Mouse (Mus musculus): ENCODE data around the gene Tenm4. TPM values are rescaled to one million over a fixed set of nuclear protein-coding genes. Genes with fewer than 3 reads are reported as not detected.

Gene Tenm4
- total RNA-seq, 2 experiments from 2014 or later: 111 to 131 TPM

DNA sequence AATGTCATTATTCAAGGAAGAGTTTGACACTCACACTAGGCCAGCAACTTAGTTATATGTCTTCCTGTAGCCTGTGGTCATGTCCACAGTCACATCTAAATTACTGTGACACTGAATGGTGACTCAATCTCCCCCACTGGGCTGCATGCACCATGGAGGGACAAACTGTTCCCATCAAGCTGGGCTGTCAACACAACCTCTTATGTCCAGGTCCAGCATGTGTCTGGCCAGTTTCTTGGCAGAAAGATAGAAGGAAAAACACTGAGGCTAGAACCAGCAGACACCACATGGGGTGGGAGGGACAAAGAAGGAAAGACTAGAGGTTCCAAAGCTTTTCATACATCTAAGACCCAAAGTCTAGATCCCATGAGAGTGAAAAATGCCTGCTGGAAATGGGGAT is 541.8 kb downstream of the Tenm4 start:
- no peak for DNase-seq (ENCODE audit: low spot score in 2 of 2)
- Histone ChIP-seq H3K4me3 (no peak overlapping the region), H3K27ac (no peak overlapping the region)
- no peak for TF ChIP-seq CTCF (conservative IDR thresholded peaks at IDR 0.05)

DNA sequence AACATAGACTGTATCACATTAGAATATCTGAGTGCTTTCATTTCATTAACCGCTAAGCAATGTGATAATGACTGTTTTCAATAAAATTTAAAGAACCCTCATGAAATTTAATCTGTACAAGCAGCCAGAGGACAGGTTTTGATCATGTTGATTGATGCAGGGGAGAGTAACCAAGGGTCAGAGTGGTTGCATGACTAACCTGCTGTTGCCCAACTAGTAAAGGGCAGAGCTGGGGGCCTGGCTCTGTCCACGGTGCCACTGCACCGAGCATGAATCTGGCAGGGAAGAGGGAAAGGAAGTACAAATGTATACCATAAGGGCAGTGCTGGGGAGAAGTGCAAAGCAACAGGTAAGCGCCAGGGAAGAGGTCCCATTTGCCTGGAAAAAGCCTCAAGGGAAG is 545.9 kb downstream of the Tenm4 start:
- no peak for TF ChIP-seq CTCF (conservative IDR thresholded peaks at IDR 0.05)
- Histone ChIP-seq H3K27ac (no peak overlapping the region), H3K4me3 (no peak overlapping the region)
- DNase-seq (ENCODE audit: low spot score in 2 of 2): no peak

DNA sequence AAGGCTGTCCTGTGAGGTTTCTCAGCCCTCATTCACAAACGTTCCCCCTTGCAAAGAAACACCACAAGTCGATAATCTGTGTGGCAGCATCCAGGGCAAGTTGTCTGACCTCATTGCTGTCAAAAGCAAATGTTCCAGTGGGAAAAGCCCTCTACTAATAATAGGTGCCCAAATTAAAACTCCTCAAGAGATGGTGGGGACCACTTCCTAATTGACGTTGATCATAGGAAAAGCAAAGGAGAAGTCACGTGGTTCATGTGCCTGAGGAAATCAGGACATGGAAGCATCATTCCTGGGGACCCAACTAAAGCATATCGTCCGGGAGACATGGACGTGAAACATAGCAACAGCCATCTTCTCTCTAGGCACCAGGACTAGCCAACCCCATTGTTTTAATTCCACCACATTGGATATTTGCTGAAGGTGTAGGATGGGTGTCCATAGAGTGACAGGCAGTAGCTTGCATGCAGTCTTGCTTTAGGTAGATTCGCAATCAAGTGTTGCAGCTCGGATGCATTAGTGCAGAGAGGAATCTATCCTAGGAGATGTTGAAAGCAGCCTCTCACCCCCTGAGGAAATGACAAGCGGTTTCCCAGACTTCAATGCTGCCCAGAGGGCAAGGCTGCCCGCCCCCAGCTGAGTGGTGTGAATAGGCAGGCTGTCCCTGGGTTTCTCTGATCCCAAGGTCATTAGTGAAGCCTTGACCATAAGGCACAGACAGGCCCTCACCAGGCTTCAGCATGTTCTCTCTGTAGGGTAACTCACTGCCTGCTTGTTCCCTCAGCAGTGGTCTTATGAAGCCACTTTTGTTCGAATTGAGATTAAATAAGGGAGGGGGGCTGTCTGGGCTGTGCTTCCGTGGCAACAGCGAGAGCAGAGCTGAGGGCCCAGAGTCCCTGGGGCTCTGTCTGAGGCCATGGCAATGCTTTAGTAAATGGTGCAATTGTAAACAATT is 547.4 kb downstream of the Tenm4 start:
- DNase-seq (ENCODE audit: low spot score in 2 of 2): no peak
- TF ChIP-seq CTCF (conservative IDR thresholded peaks at IDR 0.05): no peak
- peak overlapping the region; percentile 46; the same call in 1 of the 2 replicates for H3K27ac ChIP-seq

GRCm38 (mm10) chr7:96719926-96720325 is 548.9 kb downstream of the Tenm4 start:
- no peak overlapping the region for H3K4me3 ChIP-seq
- 0 out of 2 replicates have a peak overlapping the region, but pooled peaks have one; percentile 49 for H3K27ac ChIP-seq
- no peak for DNase-seq (ENCODE audit: low spot score in 2 of 2)
- TF ChIP-seq CTCF (conservative IDR thresholded peaks at IDR 0.05): no peak

More for the DNA sequence above, 547.4 kb downstream of the Tenm4 start:
- no peak overlapping the region for H3K4me3 ChIP-seq

GRCm38 (mm10) chr7:96720465-96720864 is 549.4 kb downstream of the Tenm4 start:
- TF ChIP-seq CTCF (conservative IDR thresholded peaks at IDR 0.05): no peak
- Histone ChIP-seq H3K4me3 (no peak overlapping the region), H3K27ac (peak overlapping the region; percentile 49; the same call in 1 of the 2 replicates)
- DNase-seq (ENCODE audit: low spot score in 2 of 2): peak in 1 of 2 experiments; percentile 25

DNA sequence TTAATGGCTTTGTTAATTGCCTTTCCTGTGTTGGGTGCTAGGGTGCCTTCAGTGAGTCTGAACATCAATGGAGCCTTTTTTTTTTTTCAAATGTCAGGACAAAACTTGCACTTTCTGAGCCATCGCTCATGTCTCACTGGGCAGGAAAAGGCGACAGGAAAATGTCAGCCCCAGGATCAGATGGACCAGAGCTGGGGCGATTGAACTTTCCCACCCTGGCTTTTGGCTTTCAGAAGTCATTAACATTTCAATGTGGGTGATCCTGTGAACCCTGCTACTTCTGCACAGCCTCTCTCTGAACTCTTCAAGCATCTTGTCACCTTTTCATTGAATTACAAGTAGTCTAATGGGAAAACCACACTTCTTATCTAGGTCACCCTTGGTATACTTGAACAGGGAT is 551.8 kb downstream of the Tenm4 start:
- H3K4me3 ChIP-seq: no peak overlapping the region
- no peak for TF ChIP-seq CTCF (conservative IDR thresholded peaks at IDR 0.05)
- DNase-seq (ENCODE audit: low spot score in 2 of 2): no peak
- no peak overlapping the region for H3K27ac ChIP-seq

DNA sequence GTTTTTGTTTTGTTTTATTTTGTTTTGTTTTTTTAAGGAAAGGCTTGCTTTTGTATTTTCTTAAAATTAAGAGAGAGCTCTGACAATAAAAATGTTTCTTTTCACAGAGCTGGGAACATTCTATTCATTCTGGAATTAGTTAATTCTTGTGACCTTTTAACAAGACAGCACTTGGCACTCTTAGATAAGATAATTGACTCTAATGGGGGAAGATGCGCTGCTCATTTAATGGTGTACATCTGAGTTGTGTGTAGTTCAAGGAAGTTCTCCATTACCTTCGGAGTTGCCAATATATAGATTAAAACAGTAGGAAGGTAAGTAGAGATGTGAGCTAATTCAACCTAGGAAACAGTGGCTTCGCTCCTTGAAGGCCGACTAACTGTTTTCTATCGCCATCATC is 554.6 kb downstream of the Tenm4 start:
- Histone ChIP-seq H3K4me3 (no peak overlapping the region), H3K27ac (no peak overlapping the region)
- TF ChIP-seq CTCF (conservative IDR thresholded peaks at IDR 0.05): no peak
- DNase-seq (ENCODE audit: low spot score in 2 of 2): no peak

DNA sequence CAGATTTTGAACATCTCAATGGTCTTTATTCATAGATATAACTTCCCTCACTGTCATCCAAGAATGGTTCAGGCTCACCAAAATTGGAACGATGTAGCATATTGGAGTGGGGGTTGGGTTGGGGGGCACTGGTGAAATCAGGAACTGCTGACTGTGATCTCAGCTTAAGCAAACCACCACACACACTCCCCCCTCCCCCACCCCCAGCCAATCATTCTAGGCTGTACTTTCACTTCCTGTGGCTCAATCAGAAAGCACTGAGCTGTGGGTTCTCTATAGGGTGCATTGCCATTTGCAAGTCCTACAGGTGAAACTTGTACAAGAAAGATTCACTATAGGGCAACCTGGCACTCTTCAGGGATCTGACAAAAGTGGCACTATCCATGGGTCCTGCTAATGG is 559.3 kb downstream of the Tenm4 start:
- Histone ChIP-seq H3K4me3 (no peak overlapping the region), H3K27ac (no peak overlapping the region)
- TF ChIP-seq CTCF (conservative IDR thresholded peaks at IDR 0.05): no peak
- DNase-seq (ENCODE audit: low spot score in 2 of 2): no peak

GRCm38 (mm10) chr7:96731947-96732346 is 560.9 kb downstream of the Tenm4 start:
- no peak for TF ChIP-seq CTCF (conservative IDR thresholded peaks at IDR 0.05)
- DNase-seq (ENCODE audit: low spot score in 2 of 2): no peak
- H3K27ac ChIP-seq: peak overlapping the region; percentile 67
- H3K4me3 ChIP-seq: no peak overlapping the region

DNA sequence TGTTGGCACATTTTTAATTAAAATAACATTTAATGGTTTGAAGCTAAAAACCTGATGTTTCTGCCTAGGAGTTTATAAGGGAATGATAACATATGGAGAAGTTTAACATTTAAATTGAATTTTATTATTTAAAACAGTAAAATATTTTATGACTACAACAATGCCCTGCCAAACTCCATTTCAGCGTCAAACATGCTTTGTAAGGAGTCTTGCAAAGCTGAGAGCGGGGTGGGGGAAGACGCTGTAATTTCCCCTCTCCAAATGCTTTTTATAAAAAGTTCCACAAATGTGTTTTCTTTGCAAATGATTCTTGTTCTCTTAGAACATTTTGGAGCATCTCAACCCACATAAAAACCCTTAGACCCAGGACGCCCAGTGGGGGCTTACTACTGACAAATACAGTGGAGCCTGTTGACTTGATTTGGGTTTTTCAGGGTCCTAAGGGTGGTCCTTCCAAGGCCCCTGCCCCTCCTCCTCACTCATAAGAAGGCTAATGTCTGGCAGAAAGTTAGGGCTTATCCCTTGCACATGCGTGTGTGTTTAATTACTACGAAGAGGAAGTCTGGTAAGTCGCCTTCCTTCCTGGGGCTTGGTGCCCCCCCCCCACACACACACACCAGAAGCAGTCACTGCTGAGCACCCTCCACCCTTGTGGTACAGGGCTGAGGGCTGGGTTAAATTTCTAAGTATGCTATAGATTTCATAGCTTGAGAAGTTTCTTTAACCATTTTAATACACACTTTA is 563.4 kb downstream of the Tenm4 start:
- Histone ChIP-seq H3K27ac (peak overlapping the region; percentile 8; the same call in 1 of the 2 replicates), H3K4me3 (no peak overlapping the region)
- no peak for DNase-seq (ENCODE audit: low spot score in 2 of 2)
- no peak for TF ChIP-seq CTCF (conservative IDR thresholded peaks at IDR 0.05)

DNA sequence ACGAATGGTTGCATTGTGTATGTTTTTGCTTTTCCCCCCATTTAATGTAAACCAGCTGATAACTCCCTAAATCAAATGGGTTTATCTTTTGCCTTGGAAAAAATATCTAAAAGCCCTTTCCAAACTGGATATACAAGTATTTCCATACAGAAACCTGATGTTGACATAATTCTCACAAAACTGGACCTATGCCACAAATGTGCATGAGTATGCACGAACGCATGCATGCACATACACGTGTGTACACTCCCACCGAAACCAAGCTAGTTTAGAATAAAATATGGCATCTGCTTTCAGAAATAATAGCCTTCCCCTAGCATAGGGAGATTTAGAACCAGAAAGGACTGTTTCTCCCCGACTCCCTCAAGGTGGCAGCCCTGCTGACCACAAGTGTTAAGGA is 569.6 kb downstream of the Tenm4 start:
- no peak for TF ChIP-seq CTCF (conservative IDR thresholded peaks at IDR 0.05)
- no peak overlapping the region for H3K27ac ChIP-seq
- no peak for DNase-seq (ENCODE audit: low spot score in 2 of 2)
- no peak overlapping the region for H3K4me3 ChIP-seq

DNA sequence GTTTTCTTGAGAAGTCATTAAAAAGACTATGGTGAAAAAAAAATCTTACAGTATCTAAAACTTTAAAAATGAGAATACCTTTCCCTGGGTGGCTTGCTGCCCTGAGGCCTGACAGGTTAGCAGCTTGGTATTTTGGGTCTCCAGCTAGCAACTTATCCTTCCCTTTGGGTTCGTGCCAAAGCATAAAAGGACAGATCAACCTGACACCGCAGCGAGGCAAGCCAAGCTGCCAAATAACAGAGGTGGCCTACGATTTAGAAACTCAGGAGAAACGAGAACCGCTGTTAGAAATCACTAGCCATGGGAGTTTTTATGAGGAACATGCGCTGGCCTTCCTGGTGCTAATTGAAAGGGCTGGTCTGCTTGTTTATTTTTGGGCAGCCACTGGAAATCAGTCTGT is 571.2 kb downstream of the Tenm4 start:
- TF ChIP-seq CTCF (conservative IDR thresholded peaks at IDR 0.05): no peak

DNA sequence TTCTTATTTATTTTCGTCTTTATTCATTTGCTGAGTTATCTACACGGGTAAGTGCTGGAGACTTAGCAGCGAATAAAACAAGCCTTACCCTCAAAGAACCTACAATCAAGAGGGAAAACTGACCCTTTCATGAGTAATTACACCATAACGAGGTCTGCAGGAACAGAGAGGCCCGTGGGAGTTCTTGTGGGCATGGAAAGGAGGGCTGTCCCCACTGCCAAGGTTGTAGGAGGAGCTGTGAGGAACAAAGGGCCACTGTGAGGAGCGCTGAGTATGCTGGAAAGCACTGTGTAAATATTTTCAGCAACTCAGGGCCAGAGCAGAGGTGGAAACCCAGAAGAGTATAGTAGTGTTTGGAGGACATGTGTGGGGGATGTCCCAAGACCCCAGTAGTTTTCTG is 574.9 kb downstream of the Tenm4 start:
- H3K4me3 ChIP-seq: no peak overlapping the region
- peak overlapping the region; percentile 68 for H3K27ac ChIP-seq
- no peak for TF ChIP-seq CTCF (conservative IDR thresholded peaks at IDR 0.05)
- DNase-seq (ENCODE audit: low spot score in 2 of 2): peak; percentile 33 to 71

More for the DNA sequence above, 571.2 kb downstream of the Tenm4 start:
- Histone ChIP-seq H3K4me3 (no peak overlapping the region), H3K27ac (no peak overlapping the region)
- DNase-seq (ENCODE audit: low spot score in 2 of 2): no peak
